Mouse (Mus musculus) myocyte (in vitro differentiated cells): ENCODE data around the gene Cetn2. TPM values are rescaled to one million over a fixed set of nuclear protein-coding genes. Genes with fewer than 3 reads are reported as not detected.

Experiments
- H3K27me3 ChIP-seq: one replicate; pipeline ENCODE4 v1.6.1; 2011; ENCODE audit not compliant: control insufficient read depth, insufficient read depth, insufficient read length
- H3K36me3 ChIP-seq: one replicate; pipeline ENCODE4 v1.6.1; 2011; ENCODE audit not compliant: control insufficient read depth, insufficient read depth
- H3K4me2 ChIP-seq: one replicate; pipeline ENCODE4 v1.6.1; 2011; ENCODE audit warnings: low read depth, control low read depth
- H3K4me3 ChIP-seq: one replicate; pipeline ENCODE4 v1.5.1; 2011; ENCODE audit warnings: mild to moderate bottlenecking, control low read depth, moderate library complexity
- H3K79me2 ChIP-seq: one replicate; pipeline ENCODE4 v1.6.1; 2011; ENCODE audit not compliant: control insufficient read depth, insufficient read depth
- H3ac ChIP-seq: one replicate; pipeline ENCODE4 v1.6.1; 2011; ENCODE audit not compliant: control insufficient read depth, insufficient read length
- CEBPB ChIP-seq: IDR thresholded peaks from 2 replicates; pipeline ENCODE4 v1.6.1; 2011; ENCODE audit warnings: mild to moderate bottlenecking, moderate library complexity; ENCODE audit not compliant: poor library complexity, insufficient read depth, severe bottlenecking
- E2F4 ChIP-seq: IDR thresholded peaks from one replicate; pipeline ENCODE4 v1.6.1; 2011; ENCODE audit warnings: mild to moderate bottlenecking, control low read depth, moderate library complexity; ENCODE audit not compliant: insufficient read depth
- MAX ChIP-seq: IDR thresholded peaks from one replicate; pipeline ENCODE4 v1.6.1; 2011; ENCODE audit warnings: low read depth, mild to moderate bottlenecking, control low read depth
- MYOD1 ChIP-seq, 3 experiments: IDR thresholded peaks; one replicate each; pipeline ENCODE4 v1.6.1; 2011; ENCODE audit warnings: control low read depth in 2 of 3, low read depth in 2 of 3, mild to moderate bottlenecking in 2 of 3, moderate library complexity in 1 of 3; ENCODE audit not compliant: insufficient read length in 2 of 3, control insufficient read depth in 1 of 3
- MYOG ChIP-seq, 3 experiments: IDR thresholded peaks; one replicate each; pipeline ENCODE4 v1.6.1; 2011; ENCODE audit warnings: control low read depth in 2 of 3, low read depth in 2 of 3, mild to moderate bottlenecking in 2 of 3; ENCODE audit not compliant: insufficient read length in 2 of 3, control insufficient read depth in 1 of 3, insufficient read depth in 1 of 3
- POLR2A ChIP-seq: IDR thresholded peaks from one replicate; pipeline ENCODE4 v1.6.1; 2011; ENCODE audit warnings: low read depth, mild to moderate bottlenecking, control low read depth, moderate library complexity; ENCODE audit not compliant: insufficient read length
- POLR2AphosphoS2 ChIP-seq: IDR thresholded peaks from one replicate; pipeline ENCODE4 v1.6.1; 2011; ENCODE audit warnings: low read depth, control low read depth; ENCODE audit not compliant: insufficient read length
- REST ChIP-seq: IDR thresholded peaks from one replicate; pipeline ENCODE4 v1.6.1; 2011; ENCODE audit warnings: mild to moderate bottlenecking, control low read depth, moderate library complexity; ENCODE audit not compliant: insufficient read depth, insufficient read length
- SRF ChIP-seq: IDR thresholded peaks from one replicate; pipeline ENCODE4 v1.6.1; 2011; ENCODE audit warnings: low read depth; ENCODE audit not compliant: control insufficient read depth, insufficient read length
- TCF12 ChIP-seq: IDR thresholded peaks from one replicate; pipeline ENCODE4 v1.6.1; 2011; ENCODE audit warnings: mild to moderate bottlenecking, control low read depth; ENCODE audit not compliant: poor library complexity, insufficient read depth, severe bottlenecking
- TCF3 ChIP-seq: IDR thresholded peaks from one replicate; pipeline ENCODE4 v1.6.1; 2011; ENCODE audit warnings: low read depth, control low read depth; ENCODE audit not compliant: insufficient read length
- USF1 ChIP-seq: IDR thresholded peaks from one replicate; pipeline ENCODE4 v1.6.1; 2011; ENCODE audit warnings: low read depth, mild to moderate bottlenecking, control low read depth, moderate library complexity
- polyA plus RNA-seq: library from polyadenylated mRNA; unstranded; fragments of >200 nt; fragmentation: generic; extraction: Trizol; gene quantifications from one replicate; pipeline ENCODE4 v1.2.1, GENCODE M21; 2012; ENCODE audit warnings: missing spikeins

Gene Cetn2
- 22.3 TPM for polyA plus RNA-seq

DNA sequence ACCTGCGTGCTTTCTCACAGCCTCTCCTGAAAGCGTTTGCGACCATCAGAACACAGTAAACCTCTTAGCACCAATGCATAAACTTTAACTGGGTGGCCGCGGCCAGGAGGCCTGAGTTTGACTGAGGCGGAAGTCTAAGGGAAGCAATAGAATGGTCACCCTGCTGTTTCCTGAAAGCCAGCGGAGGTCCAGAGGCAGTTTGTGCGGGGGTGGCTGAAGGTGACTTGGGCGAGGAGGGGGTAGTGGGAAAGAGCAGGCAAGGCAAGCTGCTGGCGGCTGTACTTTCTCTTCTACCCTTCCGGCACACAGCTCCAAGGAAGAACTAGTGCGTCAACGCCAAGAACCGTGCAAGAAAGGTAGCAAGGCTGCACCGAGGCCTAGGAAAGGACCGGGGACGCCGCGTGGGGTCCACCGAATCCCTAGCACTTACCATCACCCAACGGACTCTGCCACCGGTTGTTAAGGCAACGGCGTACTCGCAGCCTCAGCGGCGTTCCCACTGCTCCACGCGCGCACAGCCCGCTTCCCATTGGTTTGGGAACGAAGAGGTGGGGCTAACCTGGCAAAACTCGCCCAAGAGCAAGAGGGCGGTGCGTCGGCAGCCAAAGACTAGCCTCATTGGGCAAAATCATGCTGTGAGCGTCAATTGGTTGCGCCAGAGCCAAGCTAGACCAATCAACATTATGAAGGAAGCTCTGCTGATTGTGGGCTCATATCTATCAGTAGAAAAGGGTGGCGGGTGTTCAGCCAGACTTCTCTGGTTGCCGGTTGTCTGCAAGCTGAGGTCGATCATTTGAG lies at the start of gene Cetn2, which contains the start of gene Nsdhl:
TSS of gene Cetn2 (minus strand) at position 528 of the 798 bp plus-strand sequence.
TSS of gene Nsdhl (plus strand) at position 674 of the 798 bp plus-strand sequence.
- H3K4me2 ChIP-seq, result peak within 1 kb of the TSS; percentile 80
- H3ac ChIP-seq, result no peak within 1 kb of the TSS
- H3K36me3 ChIP-seq, result no peaks in the 10 kb centered on the region
- peak within 1 kb of the TSS; percentile 60 for H3K4me3 ChIP-seq
- H3K27me3 ChIP-seq, result no peaks in the 10 kb centered on the region
- TF ChIP-seq POLR2A (peak; percentile 43), E2F4 (no peak)
- H3K79me2 ChIP-seq, result peaks cover 42% of the 10 kb centered on the region

DNA sequence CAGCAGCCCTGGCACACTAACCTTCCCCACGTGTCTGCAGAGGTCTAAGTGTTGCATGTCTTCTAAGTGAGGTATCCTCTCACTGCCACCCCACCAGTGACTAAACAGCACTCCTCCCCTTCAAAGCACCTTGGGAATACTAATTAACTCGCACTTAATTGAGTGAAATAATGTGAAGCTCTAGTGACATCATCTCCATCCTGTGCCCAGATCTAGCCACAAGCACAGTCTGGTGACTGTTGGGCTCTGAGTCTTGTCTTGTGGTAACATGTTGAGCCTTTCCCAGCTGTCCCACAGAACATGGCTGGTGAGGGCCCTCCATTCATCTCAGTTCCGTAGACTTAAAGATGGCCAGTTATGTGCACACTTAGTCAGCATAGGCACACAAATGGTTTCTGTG lies 44.5 kb upstream of the Cetn2 start:
- no peak overlapping the region for H3K4me2 ChIP-seq
- no peaks in the 10 kb centered on the region for H3K36me3 ChIP-seq
- no peak for TF ChIP-seq USF1
- TF ChIP-seq TCF3, result no peak
- no peak for TF ChIP-seq SRF
- no peak for TF ChIP-seq CEBPB
- no peak for TF ChIP-seq TCF12
- no peak for TF ChIP-seq REST
- no peak for TF ChIP-seq MAX
- no peak for TF ChIP-seq MYOD1 (IDR thresholded peaks at IDR 0.05; ENCODE audit: control insufficient read depth in 1 of 3, insufficient read length in 2 of 3, low read depth in 2 of 3)
- TF ChIP-seq POLR2AphosphoS2, result no peak
- no peak for TF ChIP-seq MYOG (IDR thresholded peaks at IDR 0.05; ENCODE audit: control insufficient read depth in 1 of 3, insufficient read depth in 1 of 3, insufficient read length in 2 of 3, low read depth in 2 of 3)
- no peak for TF ChIP-seq POLR2A
- no peak for TF ChIP-seq E2F4
- no peak overlapping the region for H3K4me3 ChIP-seq
- H3ac ChIP-seq, result no peak overlapping the region
- no peaks in the 10 kb centered on the region for H3K79me2 ChIP-seq
- H3K27me3 ChIP-seq, result no peaks in the 10 kb centered on the region

DNA sequence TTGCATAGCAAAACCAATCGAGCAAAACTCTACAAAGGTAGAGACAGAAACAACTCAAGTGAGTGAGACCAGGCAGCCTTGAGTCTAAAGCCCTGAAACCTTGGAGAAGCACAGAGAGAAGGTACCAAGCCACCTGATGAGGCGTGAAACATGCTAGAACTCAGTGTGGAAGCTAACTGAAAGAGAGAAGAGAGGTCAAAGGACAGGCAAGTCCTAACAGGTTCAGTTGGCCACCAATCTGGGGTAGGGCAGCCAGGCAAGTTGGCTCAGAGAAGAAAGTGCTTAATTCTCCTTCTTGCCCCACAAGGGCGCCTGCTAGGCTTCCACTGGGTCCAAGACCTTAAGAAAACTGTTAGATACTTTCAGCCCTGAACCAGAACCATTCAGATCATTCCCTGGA lies 43.3 kb upstream of the Cetn2 start:
- Histone ChIP-seq H3K79me2 (no peaks in the 10 kb centered on the region), H3K4me3 (no peak overlapping the region), H3K4me2 (no peak overlapping the region), H3K36me3 (peaks cover 3% of the 10 kb centered on the region), H3ac (no peak overlapping the region), H3K27me3 (no peaks in the 10 kb centered on the region)
- no peak for TF ChIP-seq SRF
- TF ChIP-seq MAX, result no peak
- TF ChIP-seq TCF3, result no peak
- TF ChIP-seq REST, result no peak
- no peak for TF ChIP-seq POLR2A
- no peak for TF ChIP-seq MYOD1 (IDR thresholded peaks at IDR 0.05; ENCODE audit: control insufficient read depth in 1 of 3, insufficient read length in 2 of 3, low read depth in 2 of 3)
- TF ChIP-seq CEBPB, result no peak
- no peak for TF ChIP-seq TCF12

DNA sequence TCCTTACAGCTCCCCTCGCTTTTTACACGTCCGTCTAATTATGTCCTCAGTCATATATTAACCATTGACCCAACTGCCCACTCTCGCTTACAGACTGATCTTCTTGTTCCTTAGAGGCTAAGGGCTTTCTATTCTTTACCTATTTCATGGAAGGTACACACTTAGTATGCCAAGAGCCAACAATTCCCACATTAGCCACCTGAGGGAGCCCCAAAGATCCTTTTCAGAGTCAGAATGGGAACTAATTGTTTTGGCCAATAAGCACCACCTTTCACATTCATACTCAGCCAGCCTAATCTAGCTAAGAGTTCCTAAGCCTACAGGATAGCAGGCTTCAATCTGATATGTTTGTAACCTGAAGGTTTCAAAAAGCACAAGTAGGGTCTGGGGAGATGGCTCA lies 42.2 kb upstream of the Cetn2 start:
- H3K79me2 ChIP-seq, result no peaks in the 10 kb centered on the region
- no peak overlapping the region for H3K4me3 ChIP-seq
- peaks cover 9% of the 10 kb centered on the region for H3K36me3 ChIP-seq
- no peaks in the 10 kb centered on the region for H3K27me3 ChIP-seq
- no peak overlapping the region for H3ac ChIP-seq
- TF ChIP-seq MYOG (IDR thresholded peaks at IDR 0.05; ENCODE audit: control insufficient read depth in 1 of 3, insufficient read depth in 1 of 3, insufficient read length in 2 of 3, low read depth in 2 of 3) (no peak), POLR2AphosphoS2 (no peak), MYOD1 (IDR thresholded peaks at IDR 0.05; ENCODE audit: control insufficient read depth in 1 of 3, insufficient read length in 2 of 3, low read depth in 2 of 3) (no peak), CEBPB (no peak), REST (no peak), MAX (no peak), E2F4 (no peak), SRF (no peak), USF1 (no peak), TCF12 (no peak), TCF3 (no peak), POLR2A (no peak)
- H3K4me2 ChIP-seq, result no peak overlapping the region

DNA sequence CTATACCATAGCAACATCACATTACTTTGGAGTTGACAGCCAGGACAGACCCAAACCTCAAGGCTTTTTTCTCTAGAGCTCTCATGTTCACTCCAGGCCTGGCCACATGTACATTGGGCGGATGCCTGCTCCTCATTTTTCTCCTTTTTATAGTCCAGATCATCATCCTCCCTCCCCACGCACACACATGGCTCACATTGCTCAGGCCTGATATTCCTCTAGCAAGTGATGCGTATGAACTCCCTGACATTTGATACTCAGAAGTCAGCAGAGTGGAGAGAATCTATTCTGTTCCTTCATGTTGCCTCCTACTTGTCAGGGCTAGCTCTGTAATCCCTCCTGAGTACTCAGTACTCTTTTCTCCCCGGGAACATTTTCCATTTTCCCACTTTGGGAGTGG lies 38.3 kb upstream of the Cetn2 start:
- no peak for TF ChIP-seq TCF3
- no peak for TF ChIP-seq MAX
- TF ChIP-seq REST, result no peak
- TF ChIP-seq TCF12, result no peak
- TF ChIP-seq POLR2AphosphoS2, result no peak
- Histone ChIP-seq H3K36me3 (peaks cover 28% of the 10 kb centered on the region), H3K4me2 (no peak overlapping the region), H3ac (no peak overlapping the region), H3K4me3 (no peak overlapping the region), H3K27me3 (no peaks in the 10 kb centered on the region), H3K79me2 (no peaks in the 10 kb centered on the region)
